Mouse (Mus musculus) MEL (cell line): Measurements from ENCODE around the gene Col24a1. TPM values are rescaled to one million over a fixed set of nuclear protein-coding genes. Genes with fewer than 3 reads are reported as not detected.
A peak's percentile ranks its signal among the peaks of the same experiment; 100 is the strongest.

ENCODE experiments used
- DNase-seq: peaks from one replicate; pipeline ENCODE4 v3.0.0; 2011; ENCODE audit warnings: low read depth, low spot score
- H3K27ac ChIP-seq: 2 replicates; pipeline ENCODE4 v1.5.1; 2012; ENCODE audit warnings: low read depth, mild to moderate bottlenecking, control low read depth, low read length, moderate library complexity; ENCODE audit not compliant: control insufficient read depth
- H3K27me3 ChIP-seq, 2 experiments: fragments of 150-350 bp in 1 of 2; sonication (generic) in 1 of 2; 2 replicates each; pipeline ENCODE4 v1.6.1; 2012; ENCODE audit warnings: low read length in 2 of 2, mild to moderate bottlenecking in 2 of 2, improper control_type of control experiment in 1 of 2, moderate library complexity in 1 of 2; ENCODE audit not compliant: insufficient read depth in 2 of 2, control insufficient read depth in 1 of 2
- H3K36me3 ChIP-seq, 2 experiments: 2 replicates each; pipeline ENCODE4 v1.6.1; 2012 to 2014; ENCODE audit warnings: low read length in 2 of 2, improper control_type of control experiment in 1 of 2, inconsistent platforms in 1 of 2, mild to moderate bottlenecking in 1 of 2; ENCODE audit not compliant: insufficient read depth in 2 of 2, control insufficient read depth in 1 of 2
- H3K4me1 ChIP-seq, 2 experiments: fragments of 150-350 bp in 1 of 2; sonication (generic) in 1 of 2; 2 replicates each; pipeline ENCODE4 v1.6.1; 2012; ENCODE audit warnings: low read length in 2 of 2, improper control_type of control experiment in 1 of 2, mild to moderate bottlenecking in 1 of 2; ENCODE audit not compliant: insufficient read depth in 2 of 2, control insufficient read depth in 1 of 2
- H3K4me3 ChIP-seq, 2 experiments: fragments of 150-350 bp in 1 of 2; sonication (generic) in 1 of 2; 2 replicates each; pipeline ENCODE4 v1.5.1; 2012; ENCODE audit warnings: low read depth in 2 of 2, low read length in 2 of 2, mild to moderate bottlenecking in 2 of 2, moderate library complexity in 2 of 2, control low read depth in 1 of 2, improper control_type of control experiment in 1 of 2; ENCODE audit not compliant: control insufficient read depth in 1 of 2, insufficient read depth in 1 of 2
- H3K79me2 ChIP-seq: 2 replicates; pipeline ENCODE4 v1.6.1; 2012; ENCODE audit warnings: mild to moderate bottlenecking, low read length, moderate library complexity; ENCODE audit not compliant: control insufficient read depth, poor library complexity, insufficient read depth
- H3K9ac ChIP-seq: 2 replicates; pipeline ENCODE4 v1.6.1; 2012; ENCODE audit warnings: low read depth, mild to moderate bottlenecking, control low read depth, low read length, moderate library complexity; ENCODE audit not compliant: control insufficient read depth, poor library complexity, severe bottlenecking
- H3K9me3 ChIP-seq: fragments of 150-350 bp; sonication (generic); replicated peaks from 2 replicates; pipeline ENCODE4 v1.6.1; 2012; ENCODE audit warnings: mild to moderate bottlenecking, low read length, improper control_type of control experiment, moderate library complexity; ENCODE audit not compliant: insufficient read depth
- ELF1 ChIP-seq: IDR thresholded peaks from 2 replicates; pipeline ENCODE4 v1.6.1; 2014; ENCODE audit warnings: low read depth, mild to moderate bottlenecking, inconsistent platforms, low read length, improper control_type of control experiment, moderate library complexity
- EP300 ChIP-seq, 2 experiments: IDR thresholded peaks; 2 replicates each; pipeline ENCODE4 v1.6.1; 2011; ENCODE audit warnings: improper control_type of control experiment in 2 of 2, low read length in 2 of 2, low read depth in 1 of 2, mild to moderate bottlenecking in 1 of 2
- ETS1 ChIP-seq: IDR thresholded peaks from 2 replicates; pipeline ENCODE4 v1.6.1; 2012; ENCODE audit warnings: low read depth, mild to moderate bottlenecking, inconsistent platforms, low read length, improper control_type of control experiment, moderate library complexity
- GATA1 ChIP-seq: IDR thresholded peaks from 2 replicates; pipeline ENCODE4 v1.6.1; 2011; ENCODE audit warnings: low read depth, low read length, improper control_type of control experiment
- HCFC1 ChIP-seq: IDR thresholded peaks from 2 replicates; pipeline ENCODE4 v1.6.1; 2012; ENCODE audit warnings: low read depth, mild to moderate bottlenecking, inconsistent platforms, low read length, improper control_type of control experiment, moderate library complexity
- JUND ChIP-seq: IDR thresholded peaks from 2 replicates; pipeline ENCODE4 v1.6.1; 2011; ENCODE audit warnings: low read depth, mild to moderate bottlenecking, improper control_type of control experiment, low read length
- KAT2A ChIP-seq: conservative IDR thresholded peaks from 2 replicates; pipeline ENCODE4 v1.6.1; 2012; ENCODE audit warnings: low read depth, low read length, improper control_type of control experiment, inconsistent platforms
- MAFK ChIP-seq: IDR thresholded peaks from 2 replicates; pipeline ENCODE4 v1.6.1; 2011; ENCODE audit warnings: low read depth, mild to moderate bottlenecking, low read length, improper control_type of control experiment, borderline replicate concordance
- MEF2A ChIP-seq: IDR thresholded peaks from 2 replicates; pipeline ENCODE4 v1.6.1; 2014; ENCODE audit warnings: low read depth, mild to moderate bottlenecking, inconsistent platforms, low read length, improper control_type of control experiment; ENCODE audit not compliant: poor library complexity, insufficient replicate concordance, severe bottlenecking; ENCODE audit errors: extremely low read depth
- MXI1 ChIP-seq: IDR thresholded peaks from 2 replicates; pipeline ENCODE4 v1.6.1; 2011; ENCODE audit warnings: mild to moderate bottlenecking, low read depth, low read length, improper control_type of control experiment
- NELFE ChIP-seq: IDR thresholded peaks from 2 replicates; pipeline ENCODE4 v1.6.1; 2011; ENCODE audit warnings: low read depth, low read length, improper control_type of control experiment
- POLR2A ChIP-seq, 2 experiments: IDR thresholded peaks; 2 replicates each; pipeline ENCODE4 v1.6.1; 2011 to 2012; ENCODE audit warnings: low read length in 2 of 2, mild to moderate bottlenecking in 2 of 2, control low read depth in 1 of 2, improper control_type of control experiment in 1 of 2, low read depth in 1 of 2, moderate library complexity in 1 of 2; ENCODE audit not compliant: control insufficient read depth in 1 of 2, insufficient read depth in 1 of 2, poor library complexity in 1 of 2
- SIN3A ChIP-seq: IDR thresholded peaks from 2 replicates; pipeline ENCODE4 v1.6.1; 2012; ENCODE audit warnings: low read length, improper control_type of control experiment, inconsistent platforms
- SMC3 ChIP-seq: IDR thresholded peaks from 2 replicates; pipeline ENCODE4 v1.6.1; 2011; ENCODE audit warnings: low read depth, low read length, improper control_type of control experiment
- TAL1 ChIP-seq: IDR thresholded peaks from 2 replicates; pipeline ENCODE4 v1.6.1; 2012; ENCODE audit warnings: mild to moderate bottlenecking, inconsistent platforms, low read length, moderate library complexity, mixed read lengths
- TBP ChIP-seq: IDR thresholded peaks from 2 replicates; pipeline ENCODE4 v1.8.0; 2011; ENCODE audit warnings: low read depth, low read length, improper control_type of control experiment
- TCF12 ChIP-seq: IDR thresholded peaks from 2 replicates; pipeline ENCODE4 v1.6.1; 2014; ENCODE audit warnings: low read depth, mild to moderate bottlenecking, inconsistent platforms, low read length, improper control_type of control experiment, moderate library complexity
- ZKSCAN1 ChIP-seq: IDR thresholded peaks from 2 replicates; pipeline ENCODE4 v1.6.1; 2012; ENCODE audit warnings: low read depth, mild to moderate bottlenecking, inconsistent platforms, low read length, improper control_type of control experiment, moderate library complexity
- ZMIZ1 ChIP-seq: IDR thresholded peaks from 2 replicates; pipeline ENCODE4 v1.6.1; 2012; ENCODE audit warnings: low read depth, mild to moderate bottlenecking, inconsistent platforms, low read length, improper control_type of control experiment, moderate library complexity
- polyA plus RNA-seq, 2 experiments: library from polyadenylated mRNA; stranded (reverse) in 1 of 2; unstranded in 1 of 2; fragments of >175 nt in 1 of 2; fragments of >200 nt in 1 of 2; gene quantifications; 2 replicates each; pipeline versions ENCODE4 v1.2.1 to v1.2.4; 2012; ENCODE audit warnings: low replicate concordance in 2 of 2, low read depth in 1 of 2; ENCODE audit not compliant: insufficient read length in 2 of 2, insufficient read depth in 1 of 2, missing spikeins in 1 of 2
- total RNA-seq: library from RNA; depleted of rRNA; stranded (reverse); fragments of 300-350 nt; gene quantifications from 2 replicates; pipeline ENCODE4 v1.2.3, GENCODE M21; 2012

Col24a1 gene
- total and polyA plus RNA-seq, 3 experiments = not detected

DNA sequence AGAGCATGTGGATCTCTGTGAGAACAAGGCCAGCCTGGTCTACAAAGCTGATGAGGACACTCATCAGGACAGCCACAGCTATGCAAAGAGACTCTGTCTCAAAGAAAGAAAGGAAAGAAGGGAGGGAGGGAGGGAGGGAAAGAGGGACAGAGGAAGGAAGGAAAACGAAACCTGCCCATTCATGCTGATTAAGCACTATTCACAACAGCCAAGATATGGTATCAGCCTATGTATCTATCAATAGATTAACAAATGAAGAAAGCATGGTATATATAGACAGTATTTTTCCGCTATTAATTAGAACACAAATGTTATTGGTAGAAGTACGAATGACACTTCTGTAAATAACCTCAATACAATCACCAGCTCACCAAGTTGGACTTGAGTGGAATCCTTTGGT is 282.2 kb downstream of the Col24a1 start:
- Histone ChIP-seq H3K4me1 (peaks cover 0 to 7% of the 10 kb centered on the region in 2 experiments; a peak in 2 of 4 replicates), H3K4me3 (no peak overlapping the region), H3K27ac (no peak overlapping the region), H3K9ac (no peak overlapping the region), H3K79me2 (peaks cover 18% of the 10 kb centered on the region), H3K36me3 (peaks cover 1 to 10% of the 10 kb centered on the region in 2 experiments; a peak in 2 of 4 replicates), H3K27me3 (no peaks in the 10 kb centered on the region), H3K9me3 (no peaks in the 10 kb centered on the region)
- no peak for DNase-seq
- TF ChIP-seq POLR2A (IDR thresholded peaks at IDR 0.05; ENCODE audit: control insufficient read depth in 1 of 2, insufficient read depth in 1 of 2, low read depth in 1 of 2, low read length in 2 of 2, poor library complexity in 1 of 2) (no peak), KAT2A (no peak), MEF2A (no peak), ZKSCAN1 (no peak), MAFK (0 out of 2 replicates have a peak, but pooled peaks have one; percentile 37), TBP (no peak), ZMIZ1 (no peak), NELFE (no peak), MXI1 (no peak)
- TF ChIP-seq, all 39 proteins: peak for 1

DNA sequence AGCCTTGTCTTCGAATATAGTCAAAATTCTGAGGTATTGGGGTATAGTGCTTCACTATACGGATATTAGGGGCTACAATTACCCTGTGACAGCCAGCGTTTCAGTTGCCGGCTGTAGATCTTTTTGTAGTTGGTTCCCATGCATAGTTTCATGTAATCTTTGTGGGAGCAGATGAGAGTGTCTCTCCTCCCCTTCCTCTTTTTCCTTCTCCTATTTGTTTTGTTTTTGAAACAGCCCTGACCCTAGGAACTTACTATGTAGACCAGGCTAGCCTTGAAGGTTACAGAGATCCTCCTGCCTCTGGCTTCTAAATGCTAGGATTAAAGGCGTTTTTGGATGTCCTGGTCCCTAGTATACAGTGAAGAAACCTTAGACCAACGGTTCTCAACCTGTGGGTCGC is 283.1 kb downstream of the Col24a1 start:
- TF ChIP-seq TCF12 = no peak
- TF ChIP-seq SMC3 = no peak
- TF ChIP-seq KAT2A = no peak
- peak; percentile 38 for TF ChIP-seq TAL1
- TF ChIP-seq GATA1 = 0 out of 2 replicates have a peak, but pooled peaks have one; percentile 18
- peak; percentile 47; the same call in 1 of the 2 replicates for TF ChIP-seq TBP
- 0 out of 2 replicates have a peak, but pooled peaks have one; percentile 5 for TF ChIP-seq MEF2A
- no peak for TF ChIP-seq JUND
- no peak for TF ChIP-seq ELF1
- 0 out of 2 replicates have a peak, but pooled peaks have one; percentile 23 for TF ChIP-seq SIN3A
- TF ChIP-seq ETS1 = peak; percentile 71
- peak; percentile 18; the same call in 1 of the 2 replicates for TF ChIP-seq HCFC1
- TF ChIP-seq EP300 (IDR thresholded peaks at IDR 0.05; ENCODE audit: low read depth in 1 of 2, low read length in 2 of 2) = 0 out of 4 replicates have a peak, but pooled peaks of 1 of the 2 experiments have one; percentile 6
- H3K4me3 ChIP-seq = peak overlapping the region; percentile 45 to 81
- peaks cover 20% of the 10 kb centered on the region for H3K79me2 ChIP-seq
- H3K27me3 ChIP-seq = no peaks in the 10 kb centered on the region
- DNase-seq = peak; percentile 75
- H3K36me3 ChIP-seq = peaks cover 3 to 10% of the 10 kb centered on the region in 2 experiments; a peak in 3 of 4 replicates
- peak overlapping the region; percentile 58 for H3K9ac ChIP-seq
- H3K27ac ChIP-seq = peak overlapping the region; percentile 55
- peaks cover 0 to 7% of the 10 kb centered on the region in 2 experiments; a peak in 2 of 4 replicates for H3K4me1 ChIP-seq
- no peaks in the 10 kb centered on the region for H3K9me3 ChIP-seq
